Mouse (Mus musculus) mouse trophoblast stem cell (cell line): ENCODE data around the gene Patj.

Experiments
- in situ Hi-C, 2 experiments: fragments of 300-500 bp; cut with MseI, MboI; formaldehyde crosslinking; loops; 2 replicates in 1 of 2; 3 replicates in 1 of 2; pipeline ENCODE4 v1.15.1; 2025

The Patj gene

GRCm38 (mm10) chr4:98724682-98725081, 329.1 kb downstream of the Patj start:
- in situ Hi-C loops = loop anchor here in 1 of 2 experiments (10.0 to 25.0 kb wide), 2 partner anchors 160 to 463 kb away; partner anchors contain the start of gene Atg4c

- in situ Hi-C loops = loop anchor here in 1 of 2 experiments (10.0 to 25.0 kb wide), 2 partner anchors 159 to 462 kb away; partner anchors contain the start of gene Atg4c
These were observed 329.9 kb downstream of the Patj start for GRCm38 (mm10) chr4:98725439-98725838.

GRCm38 (mm10) chr4:98726590-98727237, 331.1 kb downstream of the Patj start, which contains the start of gene L1td1:
TSS of gene L1td1 (plus strand) at chr4:98726734.
- in situ Hi-C loops = loop anchor here in 1 of 2 experiments (10.0 to 25.0 kb wide), 2 partner anchors 158 to 461 kb away; partner anchors contain the start of gene Atg4c

DNA sequence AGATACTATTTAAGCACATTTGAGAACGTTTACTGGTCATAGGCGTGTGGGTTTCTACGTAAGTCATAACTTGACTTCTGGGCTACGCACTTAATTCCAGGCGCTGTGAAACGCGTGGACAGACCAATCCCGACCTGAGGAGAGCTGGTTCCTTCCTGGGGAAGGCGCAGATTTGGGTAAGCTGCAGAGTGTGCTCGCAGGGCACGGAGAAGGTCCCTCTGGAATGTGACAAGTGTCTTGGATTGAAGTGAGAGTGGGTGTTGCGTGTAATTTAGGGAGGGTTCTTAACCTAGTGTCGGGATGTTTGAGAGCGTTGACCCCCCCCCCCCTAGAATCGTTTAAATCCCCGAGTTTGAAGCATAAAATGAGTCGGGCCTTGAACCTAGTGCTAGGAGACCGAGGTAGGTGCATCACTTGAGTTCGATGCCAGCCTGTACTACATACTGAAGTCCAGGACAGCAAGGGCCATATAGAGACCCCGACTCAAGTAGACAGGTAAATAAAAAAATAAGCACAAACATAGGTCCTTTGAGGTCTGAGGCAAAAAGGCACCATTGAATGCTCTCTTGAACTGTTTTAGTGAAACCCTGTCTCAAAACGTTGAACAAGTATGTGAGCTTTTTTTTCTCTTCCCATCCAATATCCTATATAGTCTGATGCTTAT, 331.8 kb downstream of the Patj start:
- in situ Hi-C loops = loop anchor here in 1 of 2 experiments (10.0 to 25.0 kb wide), 2 partner anchors 157 to 460 kb away; partner anchors contain the start of gene Atg4c

DNA sequence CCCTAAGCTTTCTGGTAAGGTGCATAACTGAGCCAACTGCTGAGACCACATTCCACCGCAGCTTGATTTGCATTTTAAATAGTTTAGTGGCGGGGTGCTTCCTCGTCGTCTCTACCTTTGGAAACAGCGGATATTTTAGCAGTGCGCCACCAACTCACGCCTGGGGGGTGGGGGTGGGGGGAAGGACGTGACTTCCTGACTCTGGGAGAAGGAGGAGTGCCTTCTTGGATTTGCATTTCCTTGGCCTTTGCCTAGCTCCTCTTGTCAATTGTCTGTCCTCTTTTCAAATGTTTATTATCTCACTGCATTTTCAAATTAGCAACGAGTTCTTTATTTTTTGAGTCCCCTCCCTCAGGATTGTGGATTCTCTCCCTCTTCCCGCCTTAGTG, 332.4 kb downstream of the Patj start:
- in situ Hi-C loops = loop anchor here in 1 of 2 experiments (10.0 to 25.0 kb wide), 2 partner anchors 157 to 459 kb away; partner anchors contain the start of gene Atg4c

- in situ Hi-C loops = loop anchor here in 1 of 2 experiments (10.0 to 25.0 kb wide), 2 partner anchors 156 to 459 kb away; partner anchors contain the start of gene Atg4c
These were observed 333.1 kb downstream of the Patj start for GRCm38 (mm10) chr4:98728716-98729115.

DNA sequence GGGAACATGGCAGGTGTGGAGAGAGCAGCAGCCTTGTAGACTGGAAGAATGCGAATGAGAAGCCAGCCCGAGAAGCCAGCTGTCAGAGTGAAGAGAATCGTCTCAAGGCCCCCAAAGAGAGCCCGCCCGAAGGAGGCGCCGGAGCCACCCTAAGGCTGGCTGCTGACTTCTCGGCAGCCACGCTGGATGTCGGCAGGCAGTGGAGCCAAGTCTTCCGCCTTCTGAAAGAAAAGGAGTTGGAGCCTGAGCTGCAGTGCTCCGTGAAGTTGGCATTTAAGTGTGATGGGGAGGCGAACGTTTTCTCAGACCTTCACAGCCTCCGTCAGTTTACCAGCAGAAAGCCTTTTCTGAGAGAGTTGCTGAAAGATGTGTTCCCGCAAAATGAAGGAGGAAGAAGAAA, 338.1 kb downstream of the Patj start:
- in situ Hi-C loops = loop anchor here in 1 of 2 experiments (25.0 kb wide), 1 partner anchor 454 kb away; the partner anchor contains the start of gene Atg4c

GRCm38 (mm10) chr4:98739753-98740152, 344.2 kb downstream of the Patj start:
- in situ Hi-C loops = loop anchor here (5.0 to 25.0 kb wide), 2 partner anchors 148 to 448 kb away; partner anchors contain the start of gene Atg4c (in 1 of the 2)

DNA sequence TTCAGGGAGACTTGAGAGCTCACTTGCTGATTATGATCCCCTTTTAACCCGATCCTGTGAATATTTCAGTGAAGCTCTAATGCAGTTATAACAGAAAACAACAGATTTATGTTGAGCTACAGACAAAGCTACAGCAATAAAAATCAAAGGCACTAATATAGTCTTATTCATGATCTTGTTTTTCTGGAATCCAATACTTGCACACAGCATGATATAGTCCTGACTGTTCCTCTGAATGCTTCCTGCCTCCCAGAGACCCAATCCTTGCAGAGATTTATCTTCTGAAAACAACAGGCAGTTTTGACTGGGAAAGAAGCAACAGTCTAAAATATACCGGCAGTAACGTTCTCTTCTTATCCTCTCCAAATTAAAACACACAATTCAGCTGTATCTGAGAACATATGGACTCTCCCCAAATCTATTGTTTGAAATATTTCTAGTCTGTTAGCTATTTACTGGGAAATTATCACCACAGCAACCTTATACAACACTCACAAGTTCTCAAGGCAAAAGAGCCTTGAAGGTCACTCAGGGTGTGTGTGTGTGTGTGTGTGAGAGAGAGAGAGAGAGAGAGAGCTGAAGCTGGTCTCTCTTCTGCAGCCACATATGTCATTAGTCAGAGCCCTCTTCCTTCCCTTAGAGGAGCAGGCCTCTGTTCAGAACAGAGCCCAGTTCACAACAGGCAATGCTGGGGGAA, 347.8 kb downstream of the Patj start:
- in situ Hi-C loops = loop anchor here (5.0 to 25.0 kb wide), 2 partner anchors 144 to 444 kb away; partner anchors contain the start of gene Atg4c (in 1 of the 2)

- in situ Hi-C loops = loop anchor here (5.0 to 25.0 kb wide), 2 partner anchors 143 to 443 kb away; partner anchors contain the start of gene Atg4c (in 1 of the 2)
These were observed 348.3 kb downstream of the Patj start for GRCm38 (mm10) chr4:98743906-98744210.

- in situ Hi-C loops = no loop called here
These were observed 358.9 kb downstream of the Patj start for GRCm38 (mm10) chr4:98754456-98754855.

DNA sequence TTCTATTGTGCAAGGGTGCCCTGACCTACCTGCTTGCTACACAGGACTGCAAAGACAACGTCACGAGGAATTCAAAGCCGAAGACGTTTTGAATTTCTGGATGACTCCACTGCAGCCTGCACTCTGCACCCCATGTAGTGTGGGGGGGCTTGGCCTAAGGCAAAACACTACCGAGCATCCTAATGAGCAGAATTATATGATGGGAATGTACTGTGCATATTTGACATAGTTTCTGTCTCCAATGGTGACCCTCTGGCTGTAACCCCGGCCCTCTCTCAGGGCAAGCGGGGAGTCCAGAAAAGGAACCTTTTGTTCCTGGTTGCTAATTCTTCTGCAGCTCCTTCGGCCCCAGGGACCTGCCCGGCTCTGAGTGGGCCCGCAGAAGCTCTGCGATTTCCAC, 360.6 kb downstream of the Patj start:
- in situ Hi-C loops = no loop called here

- in situ Hi-C loops = no loop called here
These were observed 362.6 kb downstream of the Patj start for GRCm38 (mm10) chr4:98758012-98758821.

GRCm38 (mm10) chr4:98758872-98759518, 363.4 kb downstream of the Patj start:
- in situ Hi-C loops = no loop called here

DNA sequence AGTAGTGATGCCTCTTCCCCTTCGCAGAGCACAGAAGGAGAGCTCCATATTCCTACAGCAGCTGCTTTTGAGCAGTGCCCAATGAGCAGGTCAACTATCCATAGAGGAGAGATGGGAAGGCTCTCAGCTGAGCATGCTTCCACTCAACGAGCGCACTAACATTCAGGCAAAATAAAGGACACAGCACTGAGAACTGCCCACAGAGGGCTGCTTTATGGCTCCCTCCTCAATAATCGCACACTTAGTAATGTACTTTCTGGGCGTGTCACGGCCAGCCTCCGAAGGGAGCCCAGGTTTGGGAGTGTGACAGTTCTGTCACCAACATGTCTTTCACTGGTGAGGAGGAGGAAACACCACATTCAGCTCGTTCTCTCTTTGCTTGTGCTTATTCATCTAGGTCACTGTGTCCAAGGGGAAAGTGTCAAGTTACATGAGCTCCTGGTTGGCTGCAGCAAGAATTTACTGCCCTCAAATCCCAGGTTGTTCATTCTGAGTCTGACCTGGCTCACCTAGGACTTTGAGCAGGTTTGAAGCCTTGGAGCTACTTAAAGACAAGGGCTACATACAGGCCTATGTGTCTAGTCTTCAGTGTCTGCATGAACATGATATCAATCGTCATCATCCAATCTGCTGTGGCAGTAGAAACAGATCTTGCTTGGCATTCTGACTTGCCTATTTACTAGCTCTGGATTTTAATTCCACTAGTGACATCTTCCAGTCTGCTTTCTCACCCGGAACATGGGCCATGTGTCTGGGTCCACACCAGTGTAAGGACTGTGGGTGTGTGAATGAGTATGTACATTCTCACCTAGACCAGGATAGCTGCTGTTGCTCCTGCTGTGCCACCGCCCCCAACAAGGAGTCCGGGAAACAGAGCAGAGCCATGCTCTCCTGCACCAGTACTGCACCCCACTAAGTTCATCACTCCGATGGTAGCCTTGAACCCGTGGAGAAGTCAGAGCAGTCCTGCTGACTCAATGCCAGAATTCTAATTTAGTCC, 371.8 kb downstream of the Patj start:
- in situ Hi-C loops = no loop called here
